In the genomic region with DNA sequence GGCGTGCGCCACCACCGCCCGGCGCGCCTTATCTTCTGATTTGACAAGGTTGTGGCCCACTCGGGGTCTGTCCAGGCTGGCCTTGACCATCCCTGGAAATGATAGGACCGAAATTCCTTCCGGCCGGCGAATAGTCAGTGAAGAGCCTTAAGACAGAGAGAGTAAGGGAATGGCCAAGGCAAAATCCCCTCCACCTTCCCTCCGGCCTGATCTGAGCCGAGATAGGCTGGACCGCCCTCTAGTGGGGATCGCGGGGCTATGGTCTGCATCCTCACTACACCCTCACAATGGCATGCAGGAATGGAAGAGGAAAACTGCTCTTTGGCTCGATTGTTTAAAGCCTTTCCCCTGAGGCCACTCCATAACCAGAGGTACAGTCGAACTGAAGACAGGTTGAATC, we compare ENCODE assay signal across 8 mouse cellular contexts. TPM values are rescaled to one million over a fixed set of nuclear protein-coding genes. Genes with fewer than 3 reads are reported as not detected.
DNase-seq lines count a peak whose midpoint lies in the region; ATAC-seq and TF ChIP-seq lines count a peak whose summit lies in the region.

No protein-coding gene starts in this region.

- no peak overlapping the region for H3K9ac ChIP-seq in forebrain, embryonic 14.5 days (ENCODE audit: low read length)
- H3K9ac ChIP-seq in lung, embryonic 15.5 days, result peak overlapping the region; percentile 67; the same call in 1 of the 2 replicates

- no peak for TF ChIP-seq POLR2A in olfactory bulb, adult 2 months (IDR thresholded peaks at IDR 0.05; ENCODE audit: insufficient read depth, low read depth, low read length)

- no peak overlapping the region for H3K27ac ChIP-seq in forebrain, embryonic 14.5 days (ENCODE audit: low read depth, low read length)
- H3K27ac ChIP-seq in layer of hippocampus, adult 2 months, result peak overlapping the region; percentile 96
- H3K27ac ChIP-seq in lung, embryonic 15.5 days, result peak overlapping the region; percentile 100
- no peak overlapping the region for H3K27ac ChIP-seq in olfactory bulb, adult 2 months (ENCODE audit: insufficient read depth, low read depth, low read length)

- H3K4me3 ChIP-seq in E14TG2a.4 (replicated peaks; ENCODE audit: low read length), result peak overlapping the region; percentile 87
- peak overlapping the region; percentile 49; the same call in 1 of the 2 replicates for H3K4me3 ChIP-seq in forebrain, embryonic 14.5 days (ENCODE audit: low read depth, low read length)
- H3K4me3 ChIP-seq in layer of hippocampus, adult 2 months, result peak overlapping the region; percentile 81
- H3K4me3 ChIP-seq in lung, embryonic 15.5 days, result peak overlapping the region; percentile 66
- H3K4me3 ChIP-seq in olfactory bulb, adult 2 months (ENCODE audit: insufficient read depth, low read depth, low read length), result peak overlapping the region; percentile 64; the same call in 1 of the 2 replicates

- WGBS in forebrain, embryonic 14.5 days, result 7% methylated on average over 18 of the region's 18 CpGs
- 2% methylated on average over 18 of the region's 18 CpGs for WGBS in lung, embryonic 15.5 days
- 8% methylated on average over 18 of the region's 18 CpGs for WGBS in olfactory bulb, adult 2 months

- intact Hi-C loops in heart, postnatal 25 days (cut with DNase I), result loop anchor here (1.0 kb wide), 1 partner anchor 23 kb away; no protein-coding TSS in a partner anchor

- TF ChIP-seq CTCF in E14TG2a.4 (conservative IDR thresholded peaks at IDR 0.05; ENCODE audit: low read length), result peak; percentile 66
- peak; percentile 89 for TF ChIP-seq CTCF in layer of hippocampus, adult 2 months (conservative IDR thresholded peaks at IDR 0.05)
- TF ChIP-seq CTCF in olfactory bulb, adult 2 months (IDR thresholded peaks at IDR 0.05; ENCODE audit: insufficient read depth, low read depth, low read length), result peak; percentile 53

- no peaks in the 10 kb centered on the region for H3K36me3 ChIP-seq in E14TG2a.4 (ENCODE audit: insufficient read depth, low read length)
- H3K36me3 ChIP-seq in forebrain, embryonic 14.5 days (ENCODE audit: control insufficient read depth, insufficient read depth, low read length), result no peaks in the 10 kb centered on the region
- H3K36me3 ChIP-seq in lung, embryonic 15.5 days, result no peaks in the 10 kb centered on the region

- no peaks in the 10 kb centered on the region for H3K9me3 ChIP-seq in E14TG2a.4 (ENCODE audit: low read length)
- H3K9me3 ChIP-seq in forebrain, embryonic 14.5 days (replicated peaks; ENCODE audit: control insufficient read depth, low read length), result no peaks in the 10 kb centered on the region
- no peaks in the 10 kb centered on the region for H3K9me3 ChIP-seq in lung, embryonic 15.5 days

- peak; percentile 76; the same call in 1 of the 2 replicates for ATAC-seq in cerebellum, adult (ENCODE audit: insufficient number of reproducible peaks, low FRiP score, low TSS enrichment)
- ATAC-seq in forebrain, embryonic 14.5 days, result peak; percentile 69
- peak; percentile 27; the same call in 1 of the 2 replicates for ATAC-seq in lung, embryonic 15.5 days (ENCODE audit: borderline replicate concordance, extremely low read depth, low FRiP score, low TSS enrichment)

- H3K4me1 ChIP-seq in E14TG2a.4 (replicated peaks; ENCODE audit: low read depth, low read length), result peaks cover 60% of the 10 kb centered on the region
- H3K4me1 ChIP-seq in forebrain, embryonic 14.5 days (ENCODE audit: control insufficient read depth, insufficient read depth, low read length), result peaks cover 6% of the 10 kb centered on the region
- H3K4me1 ChIP-seq in lung, embryonic 15.5 days, result peaks cover 43% of the 10 kb centered on the region
- peaks cover 36% of the 10 kb centered on the region for H3K4me1 ChIP-seq in olfactory bulb, adult 2 months (ENCODE audit: control insufficient read depth, insufficient read depth, low read length)

- H3K4me2 ChIP-seq in forebrain, embryonic 14.5 days (ENCODE audit: low read length), result peak overlapping the region; percentile 84
- H3K4me2 ChIP-seq in lung, embryonic 15.5 days, result peak overlapping the region; percentile 88

- peaks cover 40% of the 10 kb centered on the region for H3K27me3 ChIP-seq in E14TG2a.4 (ENCODE audit: insufficient read depth, low read length)
- no peaks in the 10 kb centered on the region for H3K27me3 ChIP-seq in forebrain, embryonic 14.5 days (replicated peaks; ENCODE audit: control insufficient read depth, insufficient read depth, low read length)
- no peaks in the 10 kb centered on the region for H3K27me3 ChIP-seq in lung, embryonic 15.5 days

- peak; percentile 83 for DNase-seq in forebrain, embryonic 14.5 days (ENCODE audit: low spot score)
- peak; percentile 67 for DNase-seq in heart, postnatal 25 days (ENCODE audit: low spot score)
- DNase-seq in layer of hippocampus, adult 2 months (ENCODE audit: low spot score in 2 of 2), result peak; percentile 77 to 84
- DNase-seq in thymus, postnatal 0 days (ENCODE audit: low spot score), result peak; percentile 75

RNA-seq across cellular contexts. Expression of a gene that starts 0.7 kb away (rescaled TPM):
- polyA plus RNA-seq in forebrain, embryonic 14.5 days (2014; fragmentation: Nextera tagmentation; extraction: Ambion mirVana), result 14.2 and 16.2 TPM in 2 replicates
- total RNA-seq in heart, postnatal 25 days (2021), result 10 to 100 TPM in 1 of 2 experiments, 1 to 10 TPM in 1; 9.9 to 11.1 TPM
- 10 to 100 TPM in 1 of 2 experiments, 1 to 10 TPM in 1; 9.7 to 10.8 TPM for total RNA-seq in layer of hippocampus, adult 2 months (2021)
- 68.7 and 76.6 TPM in 2 replicates for polyA plus RNA-seq in lung, embryonic 15.5 days (2015; fragmentation: Nextera tagmentation; extraction: Ambion mirVana)
- polyA plus RNA-seq in olfactory bulb, adult 2 months (2012; ENCODE audit: insufficient read depth, insufficient read length, low replicate concordance, missing spikeins), result not detected in 2 replicates
- 31.6 and 33.8 TPM in 2 replicates for polyA plus RNA-seq in thymus, postnatal 0 days (2015; fragmentation: Nextera tagmentation; extraction: Ambion mirVana)

RNA-seq across cellular contexts. Expression of a gene that starts 3.5 kb away (rescaled TPM):
- 0.56 and 0.83 TPM in 2 replicates for polyA plus RNA-seq in forebrain, embryonic 14.5 days (2014; fragmentation: Nextera tagmentation; extraction: Ambion mirVana)
- under 1 TPM in 1 of 2 experiments, not detected in 1; 0.60 TPM for total RNA-seq in heart, postnatal 25 days (2021)
- 1 to 10 TPM; 1.1 to 1.7 TPM for total RNA-seq in layer of hippocampus, adult 2 months (2021)
- 3.5 and 3.6 TPM in 2 replicates for polyA plus RNA-seq in lung, embryonic 15.5 days (2015; fragmentation: Nextera tagmentation; extraction: Ambion mirVana)
- polyA plus RNA-seq in olfactory bulb, adult 2 months (2012; ENCODE audit: insufficient read depth, insufficient read length, low replicate concordance, missing spikeins), result not detected in 2 replicates
- 0.26 and 0.27 TPM in 2 replicates for polyA plus RNA-seq in thymus, postnatal 0 days (2015; fragmentation: Nextera tagmentation; extraction: Ambion mirVana)

RNA-seq across cellular contexts. Expression of a gene that starts 5.9 kb away (rescaled TPM):
- polyA plus RNA-seq in forebrain, embryonic 14.5 days (2014; fragmentation: Nextera tagmentation; extraction: Ambion mirVana), result 1.2 and 1.5 TPM in 2 replicates
- total RNA-seq in heart, postnatal 25 days (2021), result 1 to 10 TPM in 1 of 2 experiments, under 1 TPM in 1; 0.87 to 1.0 TPM
- total RNA-seq in layer of hippocampus, adult 2 months (2021), result 1 to 10 TPM; 5.8 to 6.4 TPM
- polyA plus RNA-seq in lung, embryonic 15.5 days (2015; fragmentation: Nextera tagmentation; extraction: Ambion mirVana), result 5.2 and 6.1 TPM in 2 replicates
- not detected in 2 replicates for polyA plus RNA-seq in olfactory bulb, adult 2 months (2012; ENCODE audit: insufficient read depth, insufficient read length, low replicate concordance, missing spikeins)
- polyA plus RNA-seq in thymus, postnatal 0 days (2015; fragmentation: Nextera tagmentation; extraction: Ambion mirVana), result 0.90 and 0.95 TPM in 2 replicates

RNA-seq across cellular contexts. Expression of a gene that starts 9.8 kb away (rescaled TPM):
- 0.53 TPM in 1 of 2 replicates, not detected in the other for polyA plus RNA-seq in forebrain, embryonic 14.5 days (2014; fragmentation: Nextera tagmentation; extraction: Ambion mirVana)
- total RNA-seq in heart, postnatal 25 days (2021), result 1 to 10 TPM; 1.1 to 1.4 TPM
- 1 to 10 TPM; 2.4 to 3.8 TPM for total RNA-seq in layer of hippocampus, adult 2 months (2021)
- 0.44 and 0.72 TPM in 2 replicates for polyA plus RNA-seq in lung, embryonic 15.5 days (2015; fragmentation: Nextera tagmentation; extraction: Ambion mirVana)
- not detected in 2 replicates for polyA plus RNA-seq in olfactory bulb, adult 2 months (2012; ENCODE audit: insufficient read depth, insufficient read length, low replicate concordance, missing spikeins)
- 0.28 TPM in 1 of 2 replicates, not detected in the other for polyA plus RNA-seq in thymus, postnatal 0 days (2015; fragmentation: Nextera tagmentation; extraction: Ambion mirVana)

RNA-seq across cellular contexts. Expression of a gene that starts 11.1 kb away (rescaled TPM):
- polyA plus RNA-seq in forebrain, embryonic 14.5 days (2014; fragmentation: Nextera tagmentation; extraction: Ambion mirVana), result 3.1 and 4.7 TPM in 2 replicates
- 10 to 100 TPM; 12.0 to 14.9 TPM for total RNA-seq in heart, postnatal 25 days (2021)
- total RNA-seq in layer of hippocampus, adult 2 months (2021), result 1 to 10 TPM; 5.4 to 5.7 TPM
- polyA plus RNA-seq in lung, embryonic 15.5 days (2015; fragmentation: Nextera tagmentation; extraction: Ambion mirVana), result 22.3 and 22.8 TPM in 2 replicates
- polyA plus RNA-seq in olfactory bulb, adult 2 months (2012; ENCODE audit: insufficient read depth, insufficient read length, low replicate concordance, missing spikeins), result not detected in 2 replicates
- polyA plus RNA-seq in thymus, postnatal 0 days (2015; fragmentation: Nextera tagmentation; extraction: Ambion mirVana), result 54.9 and 63.2 TPM in 2 replicates

Comparison
In these comparisons a context has a peak if more than half of its experiments do, and no peak if none do; other contexts are left out.
1. H3K27ac ChIP-seq: peak in layer of hippocampus, adult 2 months (single experiment) and lung, embryonic 15.5 days (single experiment); none in forebrain, embryonic 14.5 days (single experiment) and olfactory bulb, adult 2 months (single experiment).
2. RNA of a gene that starts 0.7 kb away (polyA plus RNA-seq): 68.7 to 76.6 TPM in lung, embryonic 15.5 days, 31.6 to 33.8 TPM in thymus, postnatal 0 days and 14.2 to 16.2 TPM in forebrain, embryonic 14.5 days; not detected in olfactory bulb, adult 2 months; every median in the first group is over 10 times any median in the second.
3. Peak in every context shown above with its lines, with median percentiles within 50 percentile points of each other: H3K4me3 ChIP-seq, CTCF ChIP-seq, ATAC-seq and DNase-seq.